ENCODE assay signal across 13 mouse cellular contexts in the genomic region with DNA sequence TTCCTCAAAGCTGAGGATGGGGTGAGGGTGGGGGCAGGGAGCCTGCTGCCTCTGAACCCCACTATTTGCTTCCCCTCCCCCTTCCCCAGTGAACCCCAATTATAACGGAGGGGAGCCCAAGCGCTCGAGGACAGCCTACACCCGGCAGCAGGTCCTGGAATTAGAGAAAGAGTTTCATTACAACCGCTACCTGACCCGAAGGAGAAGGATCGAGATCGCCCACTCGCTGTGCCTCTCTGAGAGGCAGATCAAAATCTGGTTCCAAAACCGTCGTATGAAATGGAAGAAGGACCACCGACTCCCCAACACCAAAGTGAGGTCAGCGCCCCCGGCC. TPM values are rescaled to one million over a fixed set of nuclear protein-coding genes. Genes with fewer than 3 reads are reported as not detected.
DNase-seq lines count a peak whose midpoint lies in the region; ATAC-seq and TF ChIP-seq lines count a peak whose summit lies in the region.
"Had no signal": no experiment of that assay in that cellular context is flagged by ENCODE, and none has a peak within 500 bp of the region (broad histone marks: within the 10 kb centered on the region; RNA-seq: fewer than 3 reads in every experiment).

No protein-coding gene starts in this region.

- no peak for ATAC-seq in liver, embryonic 12.5 days
- ATAC-seq in hindbrain, postnatal 0 days, result no peak
- ATAC-seq in neural tube, embryonic 14.5 days (ENCODE audit: low read depth), result no peak
- ATAC-seq: forebrain, embryonic 16.5 days had no signal

- H3K36me3 ChIP-seq in liver, embryonic 12.5 days, result no peaks in the 10 kb centered on the region
- no peaks in the 10 kb centered on the region for H3K36me3 ChIP-seq in hindbrain, postnatal 0 days (ENCODE audit: insufficient read depth, low read length)
- H3K36me3 ChIP-seq in neural tube, embryonic 14.5 days (ENCODE audit: control insufficient read depth, insufficient read depth, low read length), result no peaks in the 10 kb centered on the region

- peaks cover 98% of the 10 kb centered on the region for H3K27me3 ChIP-seq in liver, embryonic 12.5 days (replicated peaks)
- H3K27me3 ChIP-seq in hindbrain, postnatal 0 days (ENCODE audit: insufficient read depth, low read length), result peaks cover 74% of the 10 kb centered on the region
- no peaks in the 10 kb centered on the region for H3K27me3 ChIP-seq in neural tube, embryonic 14.5 days (ENCODE audit: control insufficient read depth, insufficient read depth, low read length)

- peak overlapping the region; percentile 41 for H3K4me3 ChIP-seq in liver, embryonic 12.5 days
- peak overlapping the region; percentile 42 for H3K4me3 ChIP-seq in hindbrain, postnatal 0 days (ENCODE audit: low read length)
- H3K4me3 ChIP-seq in neural tube, embryonic 14.5 days (ENCODE audit: low read depth, low read length), result peak overlapping the region; percentile 29

- no peaks in the 10 kb centered on the region for H3K4me1 ChIP-seq in liver, embryonic 12.5 days
- no peaks in the 10 kb centered on the region for H3K4me1 ChIP-seq in hindbrain, postnatal 0 days (ENCODE audit: insufficient read depth, low read length)
- H3K4me1 ChIP-seq in neural tube, embryonic 14.5 days (ENCODE audit: control insufficient read depth, insufficient read depth, low read length), result peaks cover 57% of the 10 kb centered on the region

- TF ChIP-seq CTCF in hindbrain, postnatal 0 days (IDR thresholded peaks at IDR 0.05; ENCODE audit: low read depth), result no peak

- no peak overlapping the region for H3K27ac ChIP-seq in liver, embryonic 12.5 days
- no peak overlapping the region for H3K27ac ChIP-seq in hindbrain, postnatal 0 days
- H3K27ac ChIP-seq in neural tube, embryonic 14.5 days (ENCODE audit: low read depth, low read length), result peak overlapping the region; percentile 74
- H3K27ac ChIP-seq: macrophage had no signal

- peak overlapping the region; percentile 39 for H3K4me2 ChIP-seq in liver, embryonic 12.5 days
- peak overlapping the region; percentile 51 for H3K4me2 ChIP-seq in hindbrain, postnatal 0 days (ENCODE audit: low read depth, low read length)
- peak overlapping the region; percentile 58 for H3K4me2 ChIP-seq in neural tube, embryonic 14.5 days (ENCODE audit: low read depth, low read length)

- H3K9ac ChIP-seq in liver, embryonic 12.5 days, result peak overlapping the region; percentile 27; the same call in 1 of the 2 replicates
- H3K9ac ChIP-seq in hindbrain, postnatal 0 days (replicated peaks; ENCODE audit: low read length), result peak overlapping the region; percentile 44; the same call in 1 of the 2 replicates
- H3K9ac ChIP-seq in neural tube, embryonic 14.5 days (replicated peaks; ENCODE audit: low read depth, low read length), result peak overlapping the region; percentile 45

- DNase-seq in liver, result no peak
- DNase-seq in embryo, embryonic 11 days, result peak; percentile 53
- no peak for DNase-seq in hindbrain, postnatal 0 days (ENCODE audit: low spot score)
- DNase-seq in spleen, postnatal 10 days (ENCODE audit: low spot score in 2 of 2), result no peak
- no peak for DNase-seq in cerebellum, adult 9-10 months
- DNase-seq in adrenal gland, adult 18-20 months (ENCODE audit: low spot score in 2 of 2), result no peak
- DNase-seq: cerebellum, postnatal 25 days; heart, postnatal 14 days had no signal

- 3% methylated on average over 14 of the region's 14 CpGs for WGBS in liver, embryonic 12.5 days (ENCODE audit: insufficient replicate concordance)
- WGBS in hindbrain, postnatal 0 days, result under 1% methylated on average over 14 of the region's 14 CpGs
- under 1% methylated on average over 14 of the region's 14 CpGs for WGBS in neural tube, embryonic 14.5 days

- no peaks in the 10 kb centered on the region for H3K9me3 ChIP-seq in liver, embryonic 12.5 days (replicated peaks)
- H3K9me3 ChIP-seq in hindbrain, postnatal 0 days (ENCODE audit: low read length), result no peaks in the 10 kb centered on the region
- H3K9me3 ChIP-seq in neural tube, embryonic 14.5 days (ENCODE audit: control insufficient read depth, low read length), result no peaks in the 10 kb centered on the region

RNA-seq across cellular contexts. Expression of a gene that starts 16.8 kb away (rescaled TPM):
- 1.3 and 1.9 TPM in 2 replicates for polyA plus RNA-seq in liver, embryonic 12.5 days (2016; fragmentation: Nextera tagmentation; extraction: Ambion mirVana)
- total RNA-seq in hindbrain, postnatal 0 days (2014; rRNA removed), result 12.5 and 13.1 TPM in 2 replicates
- 33.0 and 35.4 TPM in 2 replicates for polyA plus RNA-seq in hindbrain, postnatal 0 days (2015; fragmentation: Nextera tagmentation; extraction: Ambion mirVana)
- polyA plus RNA-seq in neural tube, embryonic 14.5 days (2014; fragmentation: Nextera tagmentation; extraction: Ambion mirVana), result 19.0 and 24.0 TPM in 2 replicates
- 1 to 10 TPM; 5.0 to 7.3 TPM for total RNA-seq in adrenal gland, adult 18-20 months (2021)
- total RNA-seq: layer of hippocampus, postnatal 25 days had no signal
- polyA plus RNA-seq: forebrain, embryonic 16.5 days; macrophage had no signal

RNA-seq across cellular contexts. Expression of a gene that starts 37.5 kb away (rescaled TPM):
- 0.17 and 0.19 TPM in 2 replicates for polyA plus RNA-seq in liver, embryonic 12.5 days (2016; fragmentation: Nextera tagmentation; extraction: Ambion mirVana)
- 0.43 and 1.4 TPM in 2 replicates for total RNA-seq in hindbrain, postnatal 0 days (2014; rRNA removed)
- 0.59 and 1.2 TPM in 2 replicates for polyA plus RNA-seq in hindbrain, postnatal 0 days (2015; fragmentation: Nextera tagmentation; extraction: Ambion mirVana)
- polyA plus RNA-seq in neural tube, embryonic 14.5 days (2014; fragmentation: Nextera tagmentation; extraction: Ambion mirVana), result 23.0 and 38.7 TPM in 2 replicates
- total RNA-seq in adrenal gland, adult 18-20 months (2021), result 10 to 100 TPM; 47.9 to 59.3 TPM
- total RNA-seq: heart, postnatal 14 days; layer of hippocampus, postnatal 25 days had no signal
- polyA plus RNA-seq: forebrain, embryonic 16.5 days; macrophage had no signal

RNA-seq across cellular contexts. Expression of a gene that starts 45.1 kb away (rescaled TPM):
- polyA plus RNA-seq in liver, embryonic 12.5 days (2016; fragmentation: Nextera tagmentation; extraction: Ambion mirVana), result 0.08 and 0.22 TPM in 2 replicates
- total RNA-seq in hindbrain, postnatal 0 days (2014; rRNA removed), result 0.26 TPM in 1 of 2 replicates, not detected in the other
- polyA plus RNA-seq in hindbrain, postnatal 0 days (2015; fragmentation: Nextera tagmentation; extraction: Ambion mirVana), result not detected in 2 replicates
- 50.1 and 136 TPM in 2 replicates for polyA plus RNA-seq in neural tube, embryonic 14.5 days (2014; fragmentation: Nextera tagmentation; extraction: Ambion mirVana)
- total RNA-seq in adrenal gland, adult 18-20 months (2021), result 10 to 100 TPM; 30.8 to 34.8 TPM
- total RNA-seq: heart, postnatal 14 days; layer of hippocampus, postnatal 25 days had no signal
- polyA plus RNA-seq: forebrain, embryonic 16.5 days; macrophage had no signal

RNA-seq across cellular contexts. Expression of a gene that starts 59.3 kb away (rescaled TPM):
- polyA plus RNA-seq in liver, embryonic 12.5 days (2016; fragmentation: Nextera tagmentation; extraction: Ambion mirVana), result 0.07 TPM in 1 of 2 replicates, not detected in the other
- not detected in 2 replicates for total RNA-seq in hindbrain, postnatal 0 days (2014; rRNA removed)
- not detected in 2 replicates for polyA plus RNA-seq in hindbrain, postnatal 0 days (2015; fragmentation: Nextera tagmentation; extraction: Ambion mirVana)
- polyA plus RNA-seq in neural tube, embryonic 14.5 days (2014; fragmentation: Nextera tagmentation; extraction: Ambion mirVana), result 46.9 and 49.8 TPM in 2 replicates
- 1 to 10 TPM in 1 of 2 experiments, under 1 TPM in 1; 0.66 to 1.4 TPM for total RNA-seq in adrenal gland, adult 18-20 months (2021)
- total RNA-seq: heart, postnatal 14 days; layer of hippocampus, postnatal 25 days had no signal
- polyA plus RNA-seq: forebrain, embryonic 16.5 days; macrophage had no signal

Comparison
In these comparisons a context has a peak if more than half of its experiments do, and no peak if none do; other contexts are left out.
1. RNA of a gene that starts 37.5 kb away (polyA plus RNA-seq): 23.0 to 38.7 TPM in neural tube, embryonic 14.5 days; 0.59 to 1.2 TPM in hindbrain, postnatal 0 days and 0.17 to 0.19 TPM in liver, embryonic 12.5 days; every median in the first group is over 10 times any median in the second.
2. RNA of a gene that starts 45.1 kb away (polyA plus RNA-seq): 50.1 to 136 TPM in neural tube, embryonic 14.5 days; 0.08 to 0.22 TPM in liver, embryonic 12.5 days and not detected in hindbrain, postnatal 0 days; every median in the first group is over 10 times any median in the second.
3. Peak in every context shown above with its lines, with median percentiles within 50 percentile points of each other: H3K4me2 ChIP-seq, H3K4me3 ChIP-seq and H3K9ac ChIP-seq.